Mouse (Mus musculus) hindbrain, embryonic 16.5 days (tissue): ENCODE measurements around the gene 2010111I01Rik. TPM values are rescaled to one million over a fixed set of nuclear protein-coding genes. Genes with fewer than 3 reads are reported as not detected.

Experiments used
- ATAC-seq: fragments of 200-750 bp; cut with Nextera tagmentation; 2 replicates; pipeline ENCODE4 v1.8.0; 2017; ENCODE audit warnings: moderate TSS enrichment, moderate library complexity
- H3K27ac ChIP-seq: fragments of 300-500 bp; sonication (generic); 2 replicates; pipeline ENCODE4 v1.5.1; 2014; ENCODE audit warnings: low read depth, mild to moderate bottlenecking, control low read depth, low read length, moderate library complexity
- H3K27me3 ChIP-seq: fragments of 300-500 bp; sonication (generic); replicated peaks from 2 replicates; pipeline ENCODE4 v1.6.1; 2014; ENCODE audit warnings: low read length; ENCODE audit not compliant: control insufficient read depth, insufficient read depth
- H3K36me3 ChIP-seq: fragments of 300-500 bp; sonication (generic); 2 replicates; pipeline ENCODE4 v1.6.1; 2014; ENCODE audit warnings: mild to moderate bottlenecking, low read length, moderate library complexity, mixed read lengths; ENCODE audit not compliant: control insufficient read depth, insufficient read depth
- H3K4me1 ChIP-seq: fragments of 300-500 bp; sonication (generic); 2 replicates; pipeline ENCODE4 v1.6.1; 2014; ENCODE audit warnings: low read depth, low read length; ENCODE audit not compliant: control insufficient read depth, insufficient read depth
- H3K4me2 ChIP-seq: fragments of 300-500 bp; sonication (generic); 2 replicates; pipeline ENCODE4 v1.6.1; 2014; ENCODE audit warnings: mild to moderate bottlenecking, low read length, control low read depth, moderate library complexity
- H3K4me3 ChIP-seq: fragments of 300-500 bp; sonication (generic); 2 replicates; pipeline ENCODE4 v1.5.1; 2014; ENCODE audit warnings: mild to moderate bottlenecking, low read length, control low read depth, moderate library complexity
- H3K9ac ChIP-seq: fragments of 300-500 bp; sonication (generic); 2 replicates; pipeline ENCODE4 v1.6.1; 2014; ENCODE audit warnings: low read depth, mild to moderate bottlenecking, control low read depth, low read length, moderate library complexity
- H3K9me3 ChIP-seq: fragments of 300-500 bp; sonication (generic); 2 replicates; pipeline ENCODE4 v1.6.1; 2014; ENCODE audit warnings: mild to moderate bottlenecking, low read length, moderate library complexity; ENCODE audit not compliant: control insufficient read depth
- WGBS: fragments of 180-500 bp; shearing (Covaris S2); extraction: QIAGEN DNeasy Blood & Tissue Kit; methylation state at CpG from one replicate; pipeline ENCODE4 v1.1.7; 2014; 5-methylcytosine and 5-hydroxymethylcytosine counted together
- polyA plus RNA-seq: library from polyadenylated mRNA; unstranded; fragments of >200 nt; fragmentation: Nextera tagmentation; extraction: Ambion mirVana; gene quantifications from 2 replicates; pipeline ENCODE4 v1.2.1, GENCODE M21; 2015

Gene 2010111I01Rik
- polyA plus RNA-seq, 1 experiment from 2014 or later: 28.6 TPM

DNA sequence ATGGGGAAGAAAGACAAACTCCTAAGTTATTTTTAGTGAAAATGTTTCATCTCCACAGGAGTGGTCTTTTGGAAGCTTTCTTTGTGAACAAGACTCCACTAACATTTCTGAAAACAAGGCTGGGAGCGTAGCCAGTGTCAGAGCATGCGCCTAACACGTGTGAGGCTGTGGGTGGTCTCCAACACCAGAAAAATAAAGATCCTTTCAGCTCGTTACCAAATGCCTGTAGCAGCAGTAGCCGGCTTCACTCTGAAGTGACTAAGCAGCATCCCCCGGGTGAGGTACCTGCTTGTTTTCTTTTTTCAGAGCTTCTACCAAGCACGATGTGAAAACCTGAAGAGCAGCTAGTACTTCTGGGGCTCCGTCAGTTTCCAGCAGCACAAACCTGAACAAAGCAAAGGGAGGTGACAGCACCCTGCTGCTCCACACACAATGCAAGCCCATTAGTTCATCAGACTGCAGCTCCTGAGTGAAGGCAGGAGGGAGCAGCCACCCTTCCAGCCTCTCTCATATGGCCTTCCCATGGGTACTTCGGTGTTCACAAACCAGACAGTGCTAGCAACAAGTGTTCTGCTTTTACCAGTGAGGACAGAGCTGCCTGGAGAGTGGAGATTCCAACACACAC is 365.7 kb downstream of the 2010111I01Rik start:
- no peak overlapping the region for H3K27ac ChIP-seq
- peak; percentile 40 for ATAC-seq
- H3K36me3 ChIP-seq: no peaks in the 10 kb centered on the region
- no peak overlapping the region for H3K9ac ChIP-seq
- H3K27me3 ChIP-seq: no peaks in the 10 kb centered on the region
- H3K9me3 ChIP-seq: no peaks in the 10 kb centered on the region
- WGBS: 13% methylated on average over 9 of the region's 9 CpGs
- H3K4me1 ChIP-seq: peaks cover 4% of the 10 kb centered on the region
- H3K4me2 ChIP-seq: no peak overlapping the region
- no peak overlapping the region for H3K4me3 ChIP-seq

DNA sequence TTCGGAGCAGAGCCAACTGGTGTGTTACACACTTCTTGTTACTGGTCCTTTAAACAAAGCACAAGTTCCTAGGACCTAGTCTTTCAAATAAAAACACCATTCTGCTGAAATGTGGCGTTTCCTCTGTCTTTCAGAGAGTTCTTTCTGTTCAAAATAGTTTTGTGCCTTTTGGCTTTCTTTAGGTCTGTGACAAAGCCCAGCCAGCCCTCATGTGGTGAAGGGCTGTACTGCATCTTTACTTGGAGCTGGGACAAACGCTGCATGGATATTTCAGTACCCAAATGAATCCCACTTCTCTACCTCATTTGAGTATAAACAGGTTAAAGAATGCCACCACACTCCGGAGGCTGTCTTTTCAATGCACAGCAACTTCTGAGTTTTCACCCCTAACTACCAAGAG is 366.7 kb downstream of the 2010111I01Rik start:
- no peak overlapping the region for H3K4me2 ChIP-seq
- no peaks in the 10 kb centered on the region for H3K36me3 ChIP-seq
- no peak overlapping the region for H3K4me3 ChIP-seq
- H3K9ac ChIP-seq: no peak overlapping the region
- no peaks in the 10 kb centered on the region for H3K9me3 ChIP-seq
- H3K4me1 ChIP-seq: peaks cover 4% of the 10 kb centered on the region
- H3K27ac ChIP-seq: no peak overlapping the region
- 39% methylated on average over 4 of the region's 4 CpGs for WGBS
- no peaks in the 10 kb centered on the region for H3K27me3 ChIP-seq
- no peak for ATAC-seq

DNA sequence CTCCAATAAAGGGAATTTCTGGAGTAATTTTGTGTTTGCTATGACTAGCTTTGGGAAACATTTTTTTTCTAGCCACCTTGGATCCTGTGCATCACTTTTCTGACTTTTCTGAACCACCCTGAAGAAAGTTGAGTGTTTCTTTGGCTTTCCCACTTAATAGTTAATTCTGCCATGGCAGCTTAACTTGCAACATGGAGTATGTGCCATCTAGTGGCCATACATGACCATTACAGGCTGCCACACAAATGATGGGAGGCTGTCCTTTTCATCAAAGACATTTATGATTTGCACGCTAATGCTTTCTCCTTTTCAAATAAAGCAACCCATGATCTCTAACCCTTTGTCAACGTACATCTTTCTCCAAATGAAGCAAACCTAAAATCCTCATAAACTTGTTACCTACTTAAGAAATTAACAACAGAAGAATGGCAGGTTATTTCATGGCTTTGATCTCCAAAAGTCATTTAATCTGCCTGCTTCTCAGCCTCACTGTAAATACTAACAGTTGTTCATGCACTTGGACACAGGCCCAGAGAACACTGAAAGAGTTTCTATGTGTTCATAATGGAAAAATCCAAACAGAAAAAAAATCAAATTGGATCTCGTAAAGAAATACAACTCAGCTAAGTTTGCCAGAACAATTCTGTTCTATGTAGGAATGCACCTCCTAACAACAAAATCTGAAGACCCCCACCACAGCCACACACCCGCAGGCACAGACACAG is 368.0 kb downstream of the 2010111I01Rik start:
- ATAC-seq: no peak
- Histone ChIP-seq H3K36me3 (no peaks in the 10 kb centered on the region), H3K4me3 (no peak overlapping the region), H3K4me2 (no peak overlapping the region), H3K9ac (no peak overlapping the region), H3K4me1 (peaks cover 15% of the 10 kb centered on the region), H3K27me3 (no peaks in the 10 kb centered on the region), H3K27ac (no peak overlapping the region), H3K9me3 (no peaks in the 10 kb centered on the region)
- 47% methylated on average over 4 of the region's 4 CpGs for WGBS

DNA sequence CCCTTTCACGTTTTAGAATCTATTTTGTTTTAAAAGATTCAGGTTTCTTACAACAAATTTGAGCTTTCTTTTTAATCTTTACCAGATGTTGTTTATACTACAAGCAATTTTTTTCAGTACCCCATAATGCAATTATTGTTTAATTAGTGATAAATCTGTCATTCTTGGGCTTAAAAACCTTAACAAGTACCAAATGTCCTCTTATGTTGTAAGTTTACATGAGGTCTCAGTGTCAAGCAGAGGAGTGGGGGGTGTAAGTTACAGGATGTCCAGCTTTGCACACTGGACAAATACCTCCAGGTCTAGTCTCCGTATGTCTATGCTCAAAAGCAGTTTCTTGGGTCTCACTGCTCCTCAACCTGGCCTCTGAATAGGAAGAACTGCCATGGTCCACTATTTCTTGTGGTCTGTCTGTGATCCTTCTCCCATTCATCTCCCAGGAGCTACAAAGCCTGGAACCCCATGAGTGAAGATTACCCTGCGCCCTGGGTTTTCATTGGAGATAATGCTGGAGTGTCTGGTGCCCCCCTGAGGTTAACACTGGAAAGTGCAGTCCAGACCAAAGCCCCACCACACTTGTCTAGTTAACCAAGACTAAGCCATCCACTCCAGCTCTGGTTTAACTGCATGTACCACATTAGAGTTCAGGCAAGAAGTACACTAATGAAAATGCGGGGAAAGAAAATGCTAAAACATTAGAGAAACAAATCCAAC is 370.9 kb downstream of the 2010111I01Rik start:
- no peak for ATAC-seq
- no peaks in the 10 kb centered on the region for H3K36me3 ChIP-seq

DNA sequence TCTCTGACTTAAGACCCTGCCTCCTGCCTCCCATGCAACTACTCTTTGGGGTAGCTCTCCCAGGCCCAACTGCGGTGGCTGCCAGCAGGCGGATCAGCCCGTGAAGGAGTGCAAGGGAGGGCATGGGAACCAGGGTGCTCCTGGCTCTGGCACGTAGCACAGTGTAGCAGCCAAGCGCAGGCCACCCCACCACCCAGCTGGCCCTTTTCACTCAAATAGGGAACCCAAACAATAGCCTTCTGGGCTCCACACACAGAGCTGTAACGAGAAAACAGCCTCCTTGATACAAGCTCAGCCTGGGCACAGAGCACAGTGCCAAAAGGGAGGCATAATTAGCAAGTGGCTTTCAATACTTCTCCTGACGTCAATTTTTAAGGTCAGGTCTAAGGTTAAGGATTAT is 371.6 kb downstream of the 2010111I01Rik start:
- H3K4me1 ChIP-seq: peaks cover 12% of the 10 kb centered on the region
- peak overlapping the region; percentile 50 for H3K27ac ChIP-seq
- no peak overlapping the region for H3K4me3 ChIP-seq
- no peaks in the 10 kb centered on the region for H3K27me3 ChIP-seq
- 29% methylated on average over 7 of the region's 7 CpGs for WGBS
- no peak overlapping the region for H3K4me2 ChIP-seq
- no peaks in the 10 kb centered on the region for H3K9me3 ChIP-seq
- no peaks in the 10 kb centered on the region for H3K36me3 ChIP-seq
- no peak overlapping the region for H3K9ac ChIP-seq
- ATAC-seq: peak; percentile 93

More for the DNA sequence above, 370.9 kb downstream of the 2010111I01Rik start:
- peaks cover 12% of the 10 kb centered on the region for H3K4me1 ChIP-seq
- H3K4me3 ChIP-seq: no peak overlapping the region
- no peak overlapping the region for H3K9ac ChIP-seq
- no peak overlapping the region for H3K27ac ChIP-seq
- H3K9me3 ChIP-seq: no peaks in the 10 kb centered on the region
- no peaks in the 10 kb centered on the region for H3K27me3 ChIP-seq
- WGBS: 66% methylated on average over 4 of the region's 4 CpGs
- no peak overlapping the region for H3K4me2 ChIP-seq

DNA sequence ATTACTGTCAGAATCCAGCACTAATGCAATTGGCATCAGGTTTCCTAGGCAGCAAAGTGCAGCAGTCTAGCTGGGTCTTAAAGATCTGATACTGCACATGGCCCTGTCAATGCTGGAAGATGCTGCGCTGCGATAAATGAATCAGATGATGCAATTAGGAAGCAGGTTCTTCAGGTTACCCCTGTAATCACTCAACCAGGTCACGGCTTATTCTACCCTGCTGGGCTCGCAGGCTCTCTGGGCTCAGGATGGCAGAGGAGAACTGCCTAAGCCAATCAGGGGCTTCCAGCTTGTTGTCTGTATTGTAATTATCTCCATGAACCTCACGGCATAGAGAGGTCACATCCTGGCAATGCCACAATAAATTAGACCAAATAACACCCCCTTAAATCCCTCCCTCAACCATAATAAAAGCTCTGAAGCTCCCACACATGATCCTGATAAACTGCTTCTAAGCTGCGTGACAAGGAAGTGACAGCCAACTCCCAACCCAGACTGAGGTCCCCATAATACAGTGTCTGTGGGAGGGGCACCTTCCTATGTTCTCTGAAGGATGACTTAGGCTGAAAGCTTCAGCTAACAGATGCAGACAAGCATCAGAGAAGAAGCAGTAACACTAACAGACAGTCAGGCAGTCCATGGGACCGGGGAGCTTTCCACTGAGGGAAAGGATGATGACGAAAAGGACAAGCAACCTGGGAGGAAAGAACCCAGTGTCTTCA is 372.7 kb downstream of the 2010111I01Rik start:
- 47% methylated on average over 8 of the region's 8 CpGs for WGBS
- Histone ChIP-seq H3K4me3 (no peak overlapping the region), H3K4me2 (no peak overlapping the region), H3K27me3 (no peaks in the 10 kb centered on the region), H3K9me3 (no peaks in the 10 kb centered on the region), H3K4me1 (peaks cover 12% of the 10 kb centered on the region), H3K36me3 (no peaks in the 10 kb centered on the region), H3K27ac (no peak overlapping the region), H3K9ac (peak overlapping the region; percentile 17; the same call in 1 of the 2 replicates)
- peak; percentile 50 for ATAC-seq

DNA sequence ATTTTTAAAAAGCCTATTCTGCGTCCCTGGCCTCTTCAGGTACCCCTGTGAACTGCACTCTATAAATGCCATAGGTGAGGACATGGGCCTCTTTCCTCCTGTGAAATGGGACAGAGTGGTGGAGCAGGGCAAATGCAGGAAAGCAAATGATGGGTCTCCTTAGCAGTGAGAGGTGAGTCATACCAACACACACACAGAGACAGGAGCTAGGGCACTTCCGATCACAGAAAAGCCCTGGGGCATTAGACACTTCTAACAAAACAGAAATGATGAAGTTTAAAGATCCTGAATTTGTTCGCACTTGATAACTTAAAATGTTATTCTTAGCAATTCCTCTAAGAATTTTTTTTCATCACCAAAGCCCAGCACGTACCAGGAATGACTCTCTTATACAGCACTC is 375.3 kb downstream of the 2010111I01Rik start:
- Histone ChIP-seq H3K9ac (no peak overlapping the region), H3K4me1 (peaks cover 12% of the 10 kb centered on the region), H3K9me3 (no peaks in the 10 kb centered on the region), H3K4me2 (no peak overlapping the region), H3K27ac (no peak overlapping the region), H3K36me3 (no peaks in the 10 kb centered on the region), H3K27me3 (no peaks in the 10 kb centered on the region), H3K4me3 (no peak overlapping the region)
- WGBS: 88% methylated on average over 4 of the region's 4 CpGs
- no peak for ATAC-seq

DNA sequence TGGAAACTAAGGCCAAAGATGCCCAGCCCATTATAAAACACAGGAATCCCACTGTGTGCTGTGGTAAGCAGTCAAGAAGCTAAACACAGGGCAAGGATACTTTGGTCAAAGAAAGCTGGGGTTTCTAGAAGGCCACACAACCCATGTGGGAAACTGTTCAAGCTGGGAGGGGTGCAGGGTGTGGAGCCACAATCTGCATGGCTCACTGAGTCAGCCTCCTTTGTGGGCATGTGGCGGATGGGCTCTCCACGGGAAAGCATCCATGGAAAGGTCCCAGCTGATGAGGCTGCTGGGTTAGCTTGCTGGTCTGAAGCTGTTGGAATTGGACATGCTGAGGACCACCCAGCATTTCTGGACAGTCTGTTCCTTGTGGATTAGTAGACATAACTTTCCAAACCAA is 378.1 kb downstream of the 2010111I01Rik start:
- ATAC-seq: no peak
- H3K4me3 ChIP-seq: no peak overlapping the region
- no peaks in the 10 kb centered on the region for H3K27me3 ChIP-seq
- no peak overlapping the region for H3K27ac ChIP-seq
- no peak overlapping the region for H3K4me2 ChIP-seq
- WGBS: 90% methylated on average over 2 of the region's 2 CpGs
- H3K36me3 ChIP-seq: no peaks in the 10 kb centered on the region
- no peaks in the 10 kb centered on the region for H3K9me3 ChIP-seq
- no peak overlapping the region for H3K9ac ChIP-seq
- no peaks in the 10 kb centered on the region for H3K4me1 ChIP-seq

DNA sequence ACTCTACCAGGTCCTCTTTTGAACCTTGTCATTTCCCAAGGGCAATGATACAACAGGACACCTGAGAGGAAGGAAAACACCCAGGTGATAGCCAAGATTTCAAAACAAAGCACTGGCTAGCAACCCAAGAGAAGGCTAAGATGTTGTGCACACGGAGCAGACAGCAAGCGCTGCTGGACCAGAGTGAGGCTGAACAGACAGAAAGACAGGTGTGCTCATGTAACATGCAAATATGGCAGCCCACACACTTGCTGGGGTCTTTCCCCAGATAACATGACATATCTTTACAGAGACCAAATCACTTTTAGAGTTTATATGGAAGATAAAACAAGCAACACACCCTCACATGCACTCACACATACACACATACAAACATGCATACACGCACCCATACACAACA is 379.8 kb downstream of the 2010111I01Rik start:
- H3K4me3 ChIP-seq: no peak overlapping the region

More for the DNA sequence above, 379.8 kb downstream of the 2010111I01Rik start:
- no peaks in the 10 kb centered on the region for H3K36me3 ChIP-seq
- H3K4me1 ChIP-seq: no peaks in the 10 kb centered on the region
- ATAC-seq: no peak
- no peak overlapping the region for H3K4me2 ChIP-seq
- over 99% methylated on average over 3 of the region's 3 CpGs for WGBS
- no peak overlapping the region for H3K27ac ChIP-seq
- H3K27me3 ChIP-seq: no peaks in the 10 kb centered on the region
- H3K9ac ChIP-seq: no peak overlapping the region
- H3K9me3 ChIP-seq: no peaks in the 10 kb centered on the region
